Mouse (Mus musculus) retina, postnatal 1 day (tissue): Measurements from ENCODE around the gene Mfsd14a.

Experiments
- DNase-seq: peaks from one replicate; pipeline ENCODE4 v3.0.0-alpha.2; 2012

The Mfsd14a gene

DNA sequence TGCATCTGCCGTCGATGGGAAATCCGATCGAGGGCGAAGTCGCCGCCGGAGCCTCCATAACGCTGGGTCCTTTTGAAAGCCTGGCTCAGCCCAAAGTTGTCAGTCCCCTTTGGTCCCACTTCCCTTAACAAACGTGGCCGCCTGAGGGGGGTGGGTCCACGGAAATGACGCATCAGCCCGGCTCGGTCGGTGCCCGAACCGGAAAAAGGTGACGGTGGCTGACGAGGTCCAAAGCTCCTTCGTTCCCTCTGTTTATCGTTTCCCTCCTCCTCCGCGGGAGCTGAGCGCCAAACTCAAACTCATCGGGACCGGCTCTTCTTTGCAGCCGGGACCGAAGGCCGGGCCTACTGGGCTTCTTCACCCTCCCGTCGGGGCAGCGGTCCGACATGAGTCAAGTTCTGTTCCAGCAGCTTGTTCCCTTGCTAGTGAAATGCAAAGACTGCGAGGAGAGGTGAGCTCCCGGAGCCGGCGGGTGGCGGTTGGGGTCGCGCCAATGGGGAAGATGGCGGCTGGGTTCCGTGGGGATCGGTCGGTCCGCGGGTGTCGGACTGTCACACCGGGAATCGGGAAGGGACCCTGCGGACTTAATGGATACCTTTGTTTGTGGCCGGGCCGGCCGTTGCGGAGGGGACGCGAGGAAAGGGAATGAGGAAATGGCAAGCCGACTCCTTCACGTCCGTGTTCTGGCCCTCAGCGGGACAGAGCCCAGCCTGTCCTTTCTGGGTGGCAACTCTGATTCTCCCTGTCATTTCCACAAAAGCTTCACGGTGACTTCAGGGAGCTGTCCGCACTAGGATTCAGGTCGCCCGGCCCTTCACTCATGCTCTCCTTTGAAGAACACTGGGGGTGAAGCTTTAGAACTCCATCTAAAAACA lies 67.5 kb downstream of the Mfsd14a start, which contains the start of gene Sass6:
Gene Sass6 (plus strand): TSS at position 255 of the 875 bp plus-strand sequence.
- DNase-seq = peak; percentile 99

GRCm38 (mm10) chr3:116594076-116594727 lies 68.3 kb downstream of the Mfsd14a start:
- DNase-seq = no peak

GRCm38 (mm10) chr3:116582201-116582600 lies 80.3 kb downstream of the Mfsd14a start:
- DNase-seq = no peak
